Mouse (Mus musculus): ENCODE data around the gene Chad.

- TF ChIP-seq CTCF (IDR thresholded peaks at IDR 0.05) (no peak), EP300 (IDR thresholded peaks at IDR 0.05) (no peak)
These were observed 5.8 kb downstream of the Chad start for GRCm38 (mm10) chr11:94570612-94571011.
